Comparison of ENCODE assay signal across 8 mouse cellular contexts in the genomic region with DNA sequence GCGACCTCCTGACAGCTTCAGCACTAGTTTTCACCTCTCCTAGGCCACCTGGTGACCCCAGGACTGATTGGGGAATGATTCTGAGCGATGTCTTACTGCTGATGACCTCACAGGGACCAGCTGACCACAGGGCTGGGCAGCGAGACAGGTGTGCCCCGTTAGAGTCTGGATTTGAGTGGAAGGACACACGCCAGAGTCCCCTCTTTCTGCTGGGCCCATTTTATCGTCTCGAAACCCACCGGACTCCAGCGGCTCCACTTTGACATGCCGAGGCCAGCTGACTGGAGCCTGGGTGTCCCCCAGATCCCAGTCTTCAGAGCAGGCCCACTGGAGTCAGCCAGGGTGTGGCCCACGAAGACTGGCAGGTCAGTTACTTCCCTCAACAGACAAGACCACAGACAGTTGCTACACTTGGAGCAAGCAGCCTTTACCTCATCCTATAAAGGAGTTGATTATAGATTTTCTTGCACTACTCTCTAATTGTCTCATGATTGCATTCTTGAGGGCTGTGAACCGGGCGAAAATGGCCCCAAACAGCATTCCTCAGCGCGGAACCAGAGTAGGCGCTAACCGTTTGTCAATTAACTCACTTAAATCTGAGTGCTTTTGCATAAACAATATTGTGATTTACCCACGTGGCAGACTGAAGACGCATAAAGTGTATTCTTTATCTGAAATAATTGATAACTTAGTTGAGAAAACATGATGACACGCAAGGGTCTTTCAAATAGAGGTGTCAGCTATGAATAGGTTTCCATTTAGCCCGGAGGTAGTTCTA. TPM values are rescaled to one million over a fixed set of nuclear protein-coding genes. Genes with fewer than 3 reads are reported as not detected.
A peak's percentile ranks its signal among the peaks of the same experiment; 100 is the strongest.
DNase-seq lines count a peak whose midpoint lies in the region; ATAC-seq and TF ChIP-seq lines count a peak whose summit lies in the region.

No protein-coding gene starts in this region.

- H3K36me3 ChIP-seq in heart, embryonic 14.5 days (ENCODE audit: control insufficient read depth, insufficient read depth, low read length): peaks cover 24% of the 10 kb centered on the region
- H3K36me3 ChIP-seq in C2C12 (ENCODE audit: control insufficient read depth, insufficient read depth): peaks cover 14% of the 10 kb centered on the region
- H3K36me3 ChIP-seq in embryonic facial prominence, embryonic 10.5 days (replicated peaks): peaks cover 27% of the 10 kb centered on the region
- peaks cover 13% of the 10 kb centered on the region for H3K36me3 ChIP-seq in hindbrain, postnatal 0 days (ENCODE audit: insufficient read depth, low read length)
- H3K36me3 ChIP-seq in midbrain, embryonic 10.5 days: peaks cover 21% of the 10 kb centered on the region

- intact Hi-C loops in heart, postnatal 14 days (cut with DNase I): loop anchor here (2.0 kb wide), 1 partner anchor 47 kb away; no protein-coding TSS in a partner anchor

- H3K4me2 ChIP-seq in heart, embryonic 14.5 days (ENCODE audit: low read length): peak overlapping the region; percentile 94
- peak overlapping the region; percentile 87 for H3K4me2 ChIP-seq in hindbrain, postnatal 0 days (ENCODE audit: low read depth, low read length)

- peaks cover 15% of the 10 kb centered on the region for H3K79me3 ChIP-seq in C2C12 (ENCODE audit: low read depth)

- H3ac ChIP-seq in C2C12 (ENCODE audit: control insufficient read depth, insufficient read length, low read depth): peak overlapping the region; percentile 76

- H3K27me3 ChIP-seq in heart, embryonic 14.5 days (ENCODE audit: control insufficient read depth, insufficient read depth, low read length): no peaks in the 10 kb centered on the region
- H3K27me3 ChIP-seq in C2C12 (ENCODE audit: control insufficient read depth, insufficient read depth, insufficient read length): no peaks in the 10 kb centered on the region
- H3K27me3 ChIP-seq in embryonic facial prominence, embryonic 10.5 days (replicated peaks; ENCODE audit: low read depth, poor library complexity, severe bottlenecking): peaks cover 24% of the 10 kb centered on the region
- H3K27me3 ChIP-seq in hindbrain, postnatal 0 days (ENCODE audit: insufficient read depth, low read length): no peaks in the 10 kb centered on the region
- peaks cover 26% of the 10 kb centered on the region for H3K27me3 ChIP-seq in midbrain, embryonic 10.5 days (ENCODE audit: low read depth, poor library complexity, severe bottlenecking)

- H3K4me3 ChIP-seq in heart, embryonic 14.5 days (ENCODE audit: control insufficient read depth in 1 of 2, insufficient read depth in 1 of 2, low read depth in 1 of 2, low read length in 2 of 2): peak overlapping the region; percentile 72 to 78
- H3K4me3 ChIP-seq in C2C12 (ENCODE audit: insufficient read depth, poor library complexity, severe bottlenecking): peak overlapping the region; percentile 57
- peak overlapping the region; percentile 80 for H3K4me3 ChIP-seq in embryonic facial prominence, embryonic 10.5 days
- H3K4me3 ChIP-seq in hindbrain, postnatal 0 days (ENCODE audit: low read length): peak overlapping the region; percentile 68
- peak overlapping the region; percentile 76 for H3K4me3 ChIP-seq in midbrain, embryonic 10.5 days

- TF ChIP-seq CTCF in C2C12 (IDR thresholded peaks at IDR 0.05; ENCODE audit: control insufficient read depth, insufficient read depth, insufficient read length): no peak
- 0 out of 2 replicates have a peak, but pooled peaks have one; percentile 1 for TF ChIP-seq CTCF in hindbrain, postnatal 0 days (IDR thresholded peaks at IDR 0.05; ENCODE audit: low read depth)

- H3K9ac ChIP-seq in heart, embryonic 14.5 days (ENCODE audit: low read length): peak overlapping the region; percentile 85
- H3K9ac ChIP-seq in hindbrain, postnatal 0 days (replicated peaks; ENCODE audit: low read length): peak overlapping the region; percentile 73

- no peak; the same call in 1 of the 2 replicates for ATAC-seq in heart, embryonic 14.5 days (ENCODE audit: insufficient number of reproducible peaks, insufficient read depth, low FRiP score, low read depth)
- ATAC-seq in hindbrain, postnatal 0 days: no peak

- no peaks in the 10 kb centered on the region for H3K9me3 ChIP-seq in heart, embryonic 14.5 days (ENCODE audit: control insufficient read depth, low read length)
- H3K9me3 ChIP-seq in embryonic facial prominence, embryonic 10.5 days: no peaks in the 10 kb centered on the region
- no peaks in the 10 kb centered on the region for H3K9me3 ChIP-seq in hindbrain, postnatal 0 days (ENCODE audit: low read length)
- no peaks in the 10 kb centered on the region for H3K9me3 ChIP-seq in midbrain, embryonic 10.5 days (replicated peaks)

- 11% methylated on average over 21 of the region's 21 CpGs for WGBS in heart, embryonic 14.5 days
- 16% methylated on average over 21 of the region's 21 CpGs for WGBS in embryonic facial prominence, embryonic 10.5 days
- 9% methylated on average over 21 of the region's 21 CpGs for WGBS in hindbrain, postnatal 0 days
- WGBS in midbrain, embryonic 10.5 days: 16% methylated on average over 21 of the region's 21 CpGs

- peaks cover 37% of the 10 kb centered on the region for H3K79me2 ChIP-seq in C2C12 (ENCODE audit: control insufficient read depth, insufficient read depth)

- DNase-seq in heart, postnatal 14 days: no peak
- DNase-seq in embryonic facial prominence, embryonic 10.5 days (ENCODE audit: low spot score): no peak
- no peak for DNase-seq in hindbrain, postnatal 0 days (ENCODE audit: low spot score)
- no peak for DNase-seq in midbrain, embryonic 10.5 days (ENCODE audit: low spot score)
- DNase-seq in ovary, postnatal 36 days (ENCODE audit: low spot score): no peak
- no peak for DNase-seq in cerebellum, adult 9-11 months

- H3K27ac ChIP-seq in heart, embryonic 14.5 days (replicated peaks in 1 of 2; ENCODE audit: control insufficient read depth in 1 of 2, insufficient read depth in 1 of 2, low read depth in 2 of 2, low read length in 2 of 2): peak overlapping the region; percentile 97
- peak overlapping the region; percentile 90 for H3K27ac ChIP-seq in embryonic facial prominence, embryonic 10.5 days (replicated peaks)
- H3K27ac ChIP-seq in hindbrain, postnatal 0 days: peak overlapping the region; percentile 90
- H3K27ac ChIP-seq in midbrain, embryonic 10.5 days (replicated peaks): peak overlapping the region; percentile 88

- H3K4me1 ChIP-seq in heart, embryonic 14.5 days (ENCODE audit: control insufficient read depth in 2 of 2, insufficient read depth in 2 of 2, low read length in 2 of 2): peaks cover 36 to 49% of the 10 kb centered on the region in 2 experiments
- peaks cover 63% of the 10 kb centered on the region for H3K4me1 ChIP-seq in embryonic facial prominence, embryonic 10.5 days
- H3K4me1 ChIP-seq in hindbrain, postnatal 0 days (ENCODE audit: insufficient read depth, low read length): peaks cover 12% of the 10 kb centered on the region
- peaks cover 69% of the 10 kb centered on the region for H3K4me1 ChIP-seq in midbrain, embryonic 10.5 days

RNA-seq across cellular contexts. Expression of gene Slc4a2, which starts 0.6 kb away (rescaled TPM):
- 18.7 and 20.4 TPM in 2 replicates for polyA plus RNA-seq in heart, embryonic 14.5 days (2014; fragmentation: Nextera tagmentation; extraction: Ambion mirVana)
- 10 to 100 TPM; 41.3 to 51.5 TPM for total RNA-seq in heart, postnatal 14 days (2021)
- 76.4 TPM for polyA plus RNA-seq in C2C12 (2012; fragmentation: generic; extraction: Trizol)
- 35.1 and 38.4 TPM in 2 replicates for polyA plus RNA-seq in embryonic facial prominence, embryonic 10.5 days (2016; fragmentation: Nextera tagmentation; extraction: Ambion mirVana)
- total RNA-seq in hindbrain, postnatal 0 days (2014; rRNA removed): 41.5 and 44.4 TPM in 2 replicates
- polyA plus RNA-seq in hindbrain, postnatal 0 days (2015; fragmentation: Nextera tagmentation; extraction: Ambion mirVana): 17.1 and 17.8 TPM in 2 replicates
- polyA plus RNA-seq in midbrain, embryonic 10.5 days (2016; fragmentation: Nextera tagmentation; extraction: Ambion mirVana): 32.9 and 33.3 TPM in 2 replicates

RNA-seq across cellular contexts. Expression of gene Cdk5, which starts 0.9 kb away (rescaled TPM):
- 28.6 and 31.0 TPM in 2 replicates for polyA plus RNA-seq in heart, embryonic 14.5 days (2014; fragmentation: Nextera tagmentation; extraction: Ambion mirVana)
- total RNA-seq in heart, postnatal 14 days (2021): 10 to 100 TPM; 22.5 to 23.4 TPM
- polyA plus RNA-seq in C2C12 (2012; fragmentation: generic; extraction: Trizol): 33.4 TPM
- 46.9 and 50.7 TPM in 2 replicates for polyA plus RNA-seq in embryonic facial prominence, embryonic 10.5 days (2016; fragmentation: Nextera tagmentation; extraction: Ambion mirVana)
- 81.0 and 87.7 TPM in 2 replicates for total RNA-seq in hindbrain, postnatal 0 days (2014; rRNA removed)
- polyA plus RNA-seq in hindbrain, postnatal 0 days (2015; fragmentation: Nextera tagmentation; extraction: Ambion mirVana): 151 and 158 TPM in 2 replicates
- 49.0 and 61.6 TPM in 2 replicates for polyA plus RNA-seq in midbrain, embryonic 10.5 days (2016; fragmentation: Nextera tagmentation; extraction: Ambion mirVana)

RNA-seq across cellular contexts. Expression of gene Asic3, which starts 11.0 kb away (rescaled TPM):
- polyA plus RNA-seq in heart, embryonic 14.5 days (2014; fragmentation: Nextera tagmentation; extraction: Ambion mirVana): 0.12 TPM in 1 of 2 replicates, not detected in the other
- total RNA-seq in heart, postnatal 14 days (2021): under 1 TPM in 1 of 2 experiments, not detected in 1; 0.39 TPM
- 0.19 TPM for polyA plus RNA-seq in C2C12 (2012; fragmentation: generic; extraction: Trizol)
- polyA plus RNA-seq in embryonic facial prominence, embryonic 10.5 days (2016; fragmentation: Nextera tagmentation; extraction: Ambion mirVana): 0.31 and 0.34 TPM in 2 replicates
- 0.37 and 1.9 TPM in 2 replicates for total RNA-seq in hindbrain, postnatal 0 days (2014; rRNA removed)
- polyA plus RNA-seq in hindbrain, postnatal 0 days (2015; fragmentation: Nextera tagmentation; extraction: Ambion mirVana): 0.58 and 1.3 TPM in 2 replicates
- 0.19 and 0.31 TPM in 2 replicates for polyA plus RNA-seq in midbrain, embryonic 10.5 days (2016; fragmentation: Nextera tagmentation; extraction: Ambion mirVana)

RNA-seq across cellular contexts. Expression of gene Fastk, which starts 20.9 kb away (rescaled TPM):
- 157 and 181 TPM in 2 replicates for polyA plus RNA-seq in heart, embryonic 14.5 days (2014; fragmentation: Nextera tagmentation; extraction: Ambion mirVana)
- 100 to 1,000 TPM; 239 to 243 TPM for total RNA-seq in heart, postnatal 14 days (2021)
- polyA plus RNA-seq in C2C12 (2012; fragmentation: generic; extraction: Trizol): 90.3 TPM
- 100 and 109 TPM in 2 replicates for polyA plus RNA-seq in embryonic facial prominence, embryonic 10.5 days (2016; fragmentation: Nextera tagmentation; extraction: Ambion mirVana)
- total RNA-seq in hindbrain, postnatal 0 days (2014; rRNA removed): 200 and 203 TPM in 2 replicates
- polyA plus RNA-seq in hindbrain, postnatal 0 days (2015; fragmentation: Nextera tagmentation; extraction: Ambion mirVana): 99.2 and 101 TPM in 2 replicates
- 107 and 113 TPM in 2 replicates for polyA plus RNA-seq in midbrain, embryonic 10.5 days (2016; fragmentation: Nextera tagmentation; extraction: Ambion mirVana)

RNA-seq across cellular contexts. Expression of gene Tmub1, which starts 23.5 kb away (rescaled TPM):
- 18.3 and 20.5 TPM in 2 replicates for polyA plus RNA-seq in heart, embryonic 14.5 days (2014; fragmentation: Nextera tagmentation; extraction: Ambion mirVana)
- 10 to 100 TPM in 1 of 2 experiments, 1 to 10 TPM in 1; 9.2 to 10.9 TPM for total RNA-seq in heart, postnatal 14 days (2021)
- polyA plus RNA-seq in C2C12 (2012; fragmentation: generic; extraction: Trizol): 9.8 TPM
- 24.7 and 25.0 TPM in 2 replicates for polyA plus RNA-seq in embryonic facial prominence, embryonic 10.5 days (2016; fragmentation: Nextera tagmentation; extraction: Ambion mirVana)
- total RNA-seq in hindbrain, postnatal 0 days (2014; rRNA removed): 74.6 and 78.4 TPM in 2 replicates
- polyA plus RNA-seq in hindbrain, postnatal 0 days (2015; fragmentation: Nextera tagmentation; extraction: Ambion mirVana): 50.0 and 51.2 TPM in 2 replicates
- 30.9 and 32.9 TPM in 2 replicates for polyA plus RNA-seq in midbrain, embryonic 10.5 days (2016; fragmentation: Nextera tagmentation; extraction: Ambion mirVana)
